Mouse (Mus musculus): Measurements from ENCODE around the gene Plb1. TPM values are rescaled to one million over a fixed set of nuclear protein-coding genes. Genes with fewer than 3 reads are reported as not detected.

Gene Plb1
- polyA plus RNA-seq, 1 experiment: 16.0 TPM

GRCm38 (mm10) chr5:32413569-32413968, 181.1 kb downstream of the Plb1 start:
- no peak for DNase-seq
- Histone ChIP-seq H3K4me1 (ENCODE audit: control insufficient read depth, insufficient read depth, low read length) (peaks cover 3% of the 10 kb centered on the region), H3K4me3 (replicated peaks; ENCODE audit: extremely low read depth, low read depth, low read length) (no peak overlapping the region)
- TF ChIP-seq CTCF (IDR thresholded peaks at IDR 0.05; ENCODE audit: insufficient read depth, low read length) (no peak), POLR2A (IDR thresholded peaks at IDR 0.05; ENCODE audit: borderline replicate concordance, extremely low read depth, low read depth, low read length) (no peak)
- 62% methylated on average over 2 of the region's 2 CpGs for WGBS

- TF ChIP-seq POLR2A (IDR thresholded peaks at IDR 0.05; ENCODE audit: borderline replicate concordance, extremely low read depth, low read depth, low read length): no peak
- TF ChIP-seq CTCF (IDR thresholded peaks at IDR 0.05; ENCODE audit: insufficient read depth, low read length): no peak
- 57% methylated on average over 5 of the region's 5 CpGs for WGBS
- DNase-seq: no peak
- Histone ChIP-seq H3K4me3 (replicated peaks; ENCODE audit: extremely low read depth, low read depth, low read length) (no peak overlapping the region), H3K4me1 (ENCODE audit: control insufficient read depth, insufficient read depth, low read length) (peaks cover 3% of the 10 kb centered on the region)
Observed at GRCm38 (mm10) chr5:32414461-32414985, 182.0 kb downstream of the Plb1 start.

- H3K4me3 ChIP-seq (replicated peaks; ENCODE audit: extremely low read depth, low read depth, low read length): no peak overlapping the region
- DNase-seq: no peak
- WGBS: 91% methylated on average over 6 of the region's 6 CpGs
- no peak for TF ChIP-seq POLR2A (IDR thresholded peaks at IDR 0.05; ENCODE audit: borderline replicate concordance, extremely low read depth, low read depth, low read length)
- TF ChIP-seq CTCF (IDR thresholded peaks at IDR 0.05; ENCODE audit: insufficient read depth, low read length): no peak
- peaks cover 3% of the 10 kb centered on the region for H3K4me1 ChIP-seq (ENCODE audit: control insufficient read depth, insufficient read depth, low read length)
Observed at GRCm38 (mm10) chr5:32415554-32415953, 183.0 kb downstream of the Plb1 start.

Other genes starting within 250 kb of the Plb1 start
- 22.6 and 25.2 TPM in 2 replicates for gene Fosl2, start 96.9 kb upstream of the Plb1 start, polyA plus RNA-seq (2012; rRNA removed)
- gene Ppp1cb, start 226.1 kb downstream of the Plb1 start, polyA plus RNA-seq (2012; rRNA removed): 18.4 and 44.2 TPM in 2 replicates

Measured in lung, adult 2 months (tissue).